Mouse (Mus musculus): ENCODE measurements around the gene Pnpla2. TPM values are rescaled to one million over a fixed set of nuclear protein-coding genes. Genes with fewer than 3 reads are reported as not detected.
A peak's percentile ranks its signal among the peaks of the same experiment; 100 is the strongest.

The Pnpla2 gene
- polyA plus RNA-seq, 1 experiment from 2014 or later, result 17.7 TPM

DNA sequence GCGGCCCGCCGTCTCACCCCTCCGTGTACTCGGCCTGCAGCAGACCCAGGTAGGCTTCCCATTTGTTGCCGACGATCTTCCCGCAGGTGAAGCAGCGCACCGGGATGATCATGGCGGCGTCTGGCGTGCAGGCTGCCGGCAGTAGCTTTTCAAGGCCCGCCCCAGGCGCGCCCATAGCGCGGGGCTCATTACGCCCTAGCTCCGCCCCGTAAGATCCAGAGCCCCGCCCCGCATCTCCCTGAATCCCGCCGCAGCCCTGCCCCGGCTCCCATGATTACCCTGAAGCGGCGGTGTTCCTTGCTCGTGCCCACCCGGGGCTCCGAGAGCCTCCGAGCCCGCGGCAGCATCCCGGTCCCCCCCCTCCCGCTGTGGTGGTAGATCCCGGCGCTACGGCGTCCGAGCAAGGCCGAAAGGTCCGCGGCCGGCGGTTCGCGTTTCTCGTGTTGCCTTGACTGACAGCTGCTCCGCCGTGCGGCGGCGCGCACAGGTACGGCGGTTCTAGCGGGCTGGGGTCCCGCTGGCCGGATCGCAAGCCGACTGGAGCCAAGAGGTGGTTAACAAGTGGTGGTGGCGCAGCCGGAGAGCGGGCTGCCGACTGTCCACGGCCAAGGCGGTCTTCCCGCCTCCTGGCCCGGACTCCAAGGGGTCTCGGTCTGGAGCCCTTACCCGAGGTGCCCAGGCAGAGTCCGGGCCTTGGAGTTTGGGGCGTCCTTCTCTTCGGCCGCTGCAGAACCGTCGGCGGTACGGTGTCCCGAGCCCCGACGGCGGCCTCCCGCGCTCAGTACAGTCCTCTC lies 20.2 kb downstream of the Pnpla2 start, which contains the start of the genes Polr2l and Tspan4:
TSS of gene Polr2l (minus strand) at position 122 of the 794 bp plus-strand sequence.
TSS of gene Tspan4 (plus strand) at position 230 of the 794 bp plus-strand sequence.
- peak within 1 kb of the TSS; percentile 78 for H3K4me3 ChIP-seq
- ATAC-seq (replicated peaks), result peak; percentile 88

DNA sequence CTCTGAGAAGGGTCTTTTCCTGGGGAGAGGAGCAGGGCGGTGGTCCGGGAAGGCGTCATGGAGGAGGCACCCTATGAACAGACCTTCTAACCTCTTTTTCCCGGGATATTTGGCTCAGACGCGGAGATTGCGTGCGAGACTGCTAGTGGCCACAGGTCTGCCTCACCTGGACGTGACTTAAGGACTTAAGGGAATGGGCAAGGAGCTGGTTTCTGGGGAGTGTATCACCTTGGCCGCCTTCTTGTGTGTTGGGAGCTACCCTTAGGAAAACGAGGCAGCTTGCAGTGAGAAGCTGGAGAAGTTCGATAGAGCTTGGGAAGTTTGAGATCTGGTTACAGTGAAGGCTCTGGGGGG lies 20.8 kb downstream of the Pnpla2 start:
- peak overlapping the region; percentile 78 for H3K4me3 ChIP-seq
- peaks cover 11% of the 10 kb centered on the region for H3K36me3 ChIP-seq (replicated peaks)
- peaks cover 12% of the 10 kb centered on the region for H3K27me3 ChIP-seq (replicated peaks)
- peak overlapping the region; percentile 76; the same call in 1 of the 2 replicates for H3K9ac ChIP-seq
- H3K4me2 ChIP-seq, result peak overlapping the region; percentile 81
- WGBS, result 1% methylated on average over 12 of the region's 12 CpGs
- peak overlapping the region; percentile 57; the same call in 1 of the 2 replicates for H3K27ac ChIP-seq
- H3K9me3 ChIP-seq, result no peaks in the 10 kb centered on the region
- H3K4me1 ChIP-seq, result peaks cover 26% of the 10 kb centered on the region
- no peak for ATAC-seq (replicated peaks)

More for the DNA sequence above, 20.2 kb downstream of the Pnpla2 start, which contains the start of the genes Polr2l and Tspan4:
- H3K9me3 ChIP-seq, result no peaks in the 10 kb centered on the region
- peak within 1 kb of the TSS; percentile 81 for H3K4me2 ChIP-seq
- H3K4me1 ChIP-seq, result peaks cover 22% of the 10 kb centered on the region
- under 1% methylated on average over 84 of the region's 87 CpGs for WGBS
- peaks cover 12% of the 10 kb centered on the region for H3K27me3 ChIP-seq (replicated peaks)
- peak within 1 kb of the TSS; percentile 87 for H3K27ac ChIP-seq
- H3K9ac ChIP-seq, result peak within 1 kb of the TSS; percentile 76
- peaks cover 14% of the 10 kb centered on the region for H3K36me3 ChIP-seq (replicated peaks)

DNA sequence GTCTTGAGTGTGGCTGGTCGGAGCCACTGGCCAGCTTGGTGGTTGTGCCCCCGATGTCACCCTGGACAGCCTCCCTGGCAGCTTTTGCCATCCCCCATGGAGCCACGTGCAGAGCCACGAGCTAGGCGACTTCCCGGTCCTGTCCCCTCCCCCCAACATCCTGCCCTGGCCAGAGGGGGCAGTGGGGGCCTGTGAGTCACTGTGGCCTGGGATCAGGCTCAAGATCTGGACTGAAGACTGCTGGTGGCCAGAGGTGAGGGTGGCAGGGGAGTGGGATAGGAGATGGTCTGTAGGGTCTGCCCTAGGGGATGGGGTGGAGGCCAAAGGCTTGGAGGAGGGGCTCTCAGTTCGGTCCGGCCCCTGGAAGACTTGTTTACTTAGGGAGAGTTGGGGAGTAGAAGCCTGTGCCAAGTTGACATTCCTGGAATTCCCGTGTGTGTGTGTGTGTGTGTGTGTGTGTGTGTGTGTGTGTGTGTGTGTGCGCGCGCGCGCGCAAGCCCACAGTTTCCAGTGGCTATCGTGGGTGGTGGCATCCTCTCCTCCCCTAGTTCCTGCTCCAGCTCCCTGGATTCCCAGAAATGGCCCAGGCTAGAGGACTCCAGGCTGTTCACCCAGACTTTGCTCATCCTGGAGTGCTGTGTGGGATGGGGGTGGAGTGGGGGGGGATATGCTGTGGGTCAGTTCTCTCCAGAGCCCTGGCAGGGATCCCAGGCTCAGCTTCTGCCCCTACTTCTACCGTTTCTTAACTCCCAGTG lies 21.4 kb downstream of the Pnpla2 start:
- Histone ChIP-seq H3K27ac (peak overlapping the region; percentile 57; the same call in 1 of the 2 replicates), H3K4me2 (peak overlapping the region; percentile 81), H3K27me3 (replicated peaks) (peaks cover 12% of the 10 kb centered on the region), H3K4me3 (peak overlapping the region; percentile 78), H3K4me1 (peaks cover 32% of the 10 kb centered on the region), H3K9ac (no peak overlapping the region), H3K9me3 (no peaks in the 10 kb centered on the region), H3K36me3 (replicated peaks) (peaks cover 6% of the 10 kb centered on the region)
- 7% methylated on average over 17 of the region's 17 CpGs for WGBS
- no peak for ATAC-seq (replicated peaks)

DNA sequence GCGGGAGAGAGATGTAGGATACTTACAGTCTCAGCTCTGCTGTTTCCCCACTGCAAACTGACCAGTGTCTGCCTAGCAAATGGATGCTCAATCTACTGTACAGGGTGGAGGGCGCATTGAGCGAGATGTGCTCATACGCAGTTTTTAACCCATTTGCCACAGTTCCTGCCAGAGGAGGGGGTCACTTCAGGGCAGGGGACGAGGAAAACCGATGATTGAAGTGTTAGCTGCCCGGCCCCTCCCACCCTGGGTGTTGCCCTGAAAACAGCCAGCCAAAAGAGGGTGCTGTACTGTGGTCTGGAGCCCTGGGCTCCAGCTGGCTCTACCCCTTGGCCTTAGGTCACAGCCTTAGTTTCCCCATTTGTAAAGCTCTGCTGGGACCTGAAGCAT lies 22.0 kb downstream of the Pnpla2 start:
- ATAC-seq (replicated peaks), result no peak
- Histone ChIP-seq H3K4me1 (peaks cover 36% of the 10 kb centered on the region), H3K4me2 (peak overlapping the region; percentile 81; the same call in 1 of the 2 replicates), H3K36me3 (replicated peaks) (peaks cover 4% of the 10 kb centered on the region; the same call in 1 of the 2 replicates), H3K27me3 (replicated peaks) (peaks cover 12% of the 10 kb centered on the region), H3K4me3 (0 out of 2 replicates have a peak overlapping the region, but pooled peaks have one; percentile 78), H3K27ac (0 out of 2 replicates have a peak overlapping the region, but pooled peaks have one; percentile 57), H3K9ac (no peak overlapping the region), H3K9me3 (no peaks in the 10 kb centered on the region)
- WGBS, result 30% methylated on average over 7 of the region's 7 CpGs

DNA sequence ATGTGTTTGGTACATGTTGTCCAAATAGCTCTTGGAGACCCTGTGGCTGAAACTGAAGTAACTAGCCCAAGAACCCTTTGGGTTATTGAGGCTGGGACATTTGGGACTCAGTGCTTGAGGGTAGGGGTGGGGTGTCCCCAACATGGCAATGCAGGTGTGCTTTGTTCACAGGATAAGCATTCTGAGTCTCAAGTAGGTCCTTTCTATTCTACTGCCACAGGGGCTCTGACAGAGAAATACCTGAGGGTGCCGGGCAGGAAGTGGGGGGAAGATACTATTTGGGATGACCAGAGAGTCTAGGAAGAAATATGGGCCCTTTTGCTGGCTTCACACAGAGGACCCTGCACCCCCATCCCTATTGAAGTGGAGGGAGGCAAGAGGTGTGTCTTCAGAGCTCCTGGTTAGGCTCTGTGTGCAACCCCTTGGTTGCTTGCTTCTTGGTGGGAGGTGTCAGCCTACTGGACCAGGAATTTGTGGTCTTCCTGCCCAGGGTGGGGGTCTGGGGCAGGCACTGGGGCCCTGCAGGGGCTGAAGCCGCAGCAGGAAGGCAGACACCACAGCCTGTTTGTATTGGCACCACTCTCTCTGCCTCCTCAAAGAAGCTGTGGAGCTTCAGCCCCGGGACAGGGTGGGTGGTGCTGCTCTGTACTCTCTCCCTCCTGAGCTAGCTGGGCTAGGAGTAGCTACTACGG lies 22.7 kb downstream of the Pnpla2 start:
- H3K4me3 ChIP-seq, result no peak overlapping the region
- H3K36me3 ChIP-seq (replicated peaks), result peaks cover 2% of the 10 kb centered on the region; the same call in 1 of the 2 replicates
- no peaks in the 10 kb centered on the region for H3K9me3 ChIP-seq
- no peak overlapping the region for H3K27ac ChIP-seq
- H3K9ac ChIP-seq, result no peak overlapping the region
- no peak for ATAC-seq (replicated peaks)
- no peak overlapping the region for H3K4me2 ChIP-seq
- peaks cover 42% of the 10 kb centered on the region for H3K4me1 ChIP-seq
- H3K27me3 ChIP-seq (replicated peaks), result peaks cover 12% of the 10 kb centered on the region
- WGBS, result 79% methylated on average over 4 of the region's 4 CpGs

DNA sequence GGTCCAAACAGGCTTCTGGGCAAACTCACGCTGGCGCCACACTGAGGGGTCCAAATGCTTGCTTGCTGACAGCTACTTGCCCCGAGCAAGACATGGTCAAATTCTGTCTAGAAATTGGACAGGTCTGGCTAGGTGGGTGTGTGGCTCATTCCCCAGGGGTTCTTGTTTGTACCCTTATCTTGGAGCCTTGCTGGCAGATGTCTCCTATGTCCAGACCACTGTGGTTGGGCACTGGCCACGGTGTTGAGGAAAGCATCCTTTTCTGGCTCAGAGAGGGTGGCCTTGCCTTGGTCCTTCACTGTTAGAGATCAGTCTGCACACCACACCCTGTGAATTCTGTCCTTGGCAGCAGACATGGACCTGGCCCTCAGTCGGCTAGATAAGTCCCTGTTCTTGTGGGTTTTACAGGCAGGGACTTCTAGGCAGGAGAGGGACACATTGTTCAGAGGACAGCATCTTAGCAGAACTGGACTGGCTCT lies 23.3 kb downstream of the Pnpla2 start:
- Histone ChIP-seq H3K4me2 (no peak overlapping the region), H3K36me3 (replicated peaks) (no peaks in the 10 kb centered on the region), H3K27me3 (replicated peaks) (peaks cover 12% of the 10 kb centered on the region), H3K27ac (no peak overlapping the region), H3K9ac (no peak overlapping the region), H3K4me3 (no peak overlapping the region), H3K9me3 (no peaks in the 10 kb centered on the region), H3K4me1 (peaks cover 47% of the 10 kb centered on the region)
- no peak for ATAC-seq (replicated peaks)
- WGBS, result 69% methylated on average over 5 of the region's 5 CpGs

DNA sequence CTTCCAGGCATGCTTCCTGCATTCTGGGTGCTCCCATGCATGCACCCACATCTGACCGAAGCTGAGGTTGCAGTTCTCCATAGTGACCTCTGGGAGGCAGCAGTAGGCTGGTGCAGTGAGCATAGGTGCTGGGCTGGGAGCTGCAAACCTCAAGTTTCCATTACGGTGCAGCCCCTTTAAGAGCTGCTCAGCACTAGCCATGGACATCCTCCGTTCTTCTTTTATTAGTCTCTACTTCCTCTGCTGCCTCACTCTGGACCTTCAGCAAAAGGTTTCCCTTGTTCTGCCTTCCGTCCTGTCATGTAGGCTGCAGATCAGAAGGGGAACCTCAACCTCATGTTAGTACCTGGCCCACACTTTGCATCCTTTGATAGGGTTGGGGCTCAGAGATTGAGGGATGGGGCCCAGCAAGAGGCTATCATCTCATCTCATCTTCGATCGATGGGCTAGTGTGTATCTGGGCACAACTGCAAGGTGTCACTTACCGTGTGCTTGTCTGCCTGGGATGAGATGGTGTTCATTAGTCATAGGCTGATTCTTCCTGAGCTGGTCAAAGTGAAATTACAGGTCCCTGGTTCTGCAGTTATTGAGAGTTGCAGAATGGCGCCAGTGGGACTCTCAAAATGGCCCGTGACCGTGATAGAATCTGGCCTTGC lies 26.0 kb downstream of the Pnpla2 start:
- WGBS, result 8% methylated on average over 10 of the region's 10 CpGs
- ATAC-seq (replicated peaks), result peak; percentile 43; the same call in 1 of the 2 replicates
- Histone ChIP-seq H3K9me3 (no peaks in the 10 kb centered on the region), H3K9ac (no peak overlapping the region), H3K27me3 (replicated peaks) (peaks cover 12% of the 10 kb centered on the region), H3K27ac (peak overlapping the region; percentile 74; the same call in 1 of the 2 replicates), H3K4me2 (peak overlapping the region; percentile 89), H3K4me3 (peak overlapping the region; percentile 70), H3K36me3 (replicated peaks) (no peaks in the 10 kb centered on the region), H3K4me1 (peaks cover 45% of the 10 kb centered on the region)

DNA sequence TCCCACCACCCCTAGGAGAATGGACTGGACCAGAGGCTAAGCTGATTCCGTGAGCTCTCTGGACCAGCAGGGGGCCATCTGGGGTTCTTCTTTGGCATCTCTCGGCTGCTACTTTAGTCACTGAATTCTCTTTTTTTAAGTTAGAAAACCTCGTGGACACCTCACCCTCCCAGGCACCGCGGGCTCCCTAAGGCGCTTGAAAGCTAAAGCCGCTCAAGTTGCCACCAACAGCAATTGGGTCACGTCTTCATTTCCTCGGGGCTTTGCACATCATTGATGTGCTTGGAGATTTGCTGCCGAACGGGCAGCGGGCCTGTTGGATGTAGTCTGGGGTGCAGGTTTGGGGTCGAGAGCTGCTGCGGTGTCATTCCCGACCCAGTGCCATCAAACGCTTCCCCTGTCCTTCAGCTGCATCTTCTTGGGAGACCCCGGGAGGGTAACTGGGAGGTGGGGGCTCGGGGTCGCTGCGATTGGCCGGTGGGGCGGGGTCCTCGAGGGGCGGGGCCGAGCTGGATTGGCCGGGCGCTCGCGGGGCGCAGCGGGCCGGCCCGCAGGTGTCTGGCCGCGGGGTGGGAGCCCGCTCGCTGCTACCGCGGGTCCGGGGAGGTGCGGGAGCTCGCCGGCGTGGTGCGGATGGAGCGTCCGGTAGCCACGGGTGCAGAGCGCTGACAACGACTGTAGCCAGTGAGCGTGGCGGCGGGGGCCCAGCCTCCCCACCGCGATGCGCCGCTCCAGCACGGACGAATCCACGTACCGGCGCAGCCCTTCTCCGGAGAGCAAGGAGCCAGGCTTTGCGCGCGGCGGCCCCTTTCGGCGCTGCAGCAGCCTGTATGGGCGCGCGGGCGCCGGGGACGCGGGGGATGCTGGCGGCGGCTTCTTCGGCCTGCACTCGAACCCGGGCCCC lies 26.8 kb downstream of the Pnpla2 start:
- H3K27me3 ChIP-seq (replicated peaks), result peaks cover 11% of the 10 kb centered on the region
- WGBS, result under 1% methylated on average over 74 of the region's 81 CpGs
- H3K9me3 ChIP-seq, result no peaks in the 10 kb centered on the region
- peak; percentile 62 for ATAC-seq (replicated peaks)
- H3K4me1 ChIP-seq, result peaks cover 41% of the 10 kb centered on the region
- H3K9ac ChIP-seq, result peak overlapping the region; percentile 68
- no peaks in the 10 kb centered on the region for H3K36me3 ChIP-seq (replicated peaks)
- H3K27ac ChIP-seq, result peak overlapping the region; percentile 74
- H3K4me3 ChIP-seq, result peak overlapping the region; percentile 70
- H3K4me2 ChIP-seq, result peak overlapping the region; percentile 89

DNA sequence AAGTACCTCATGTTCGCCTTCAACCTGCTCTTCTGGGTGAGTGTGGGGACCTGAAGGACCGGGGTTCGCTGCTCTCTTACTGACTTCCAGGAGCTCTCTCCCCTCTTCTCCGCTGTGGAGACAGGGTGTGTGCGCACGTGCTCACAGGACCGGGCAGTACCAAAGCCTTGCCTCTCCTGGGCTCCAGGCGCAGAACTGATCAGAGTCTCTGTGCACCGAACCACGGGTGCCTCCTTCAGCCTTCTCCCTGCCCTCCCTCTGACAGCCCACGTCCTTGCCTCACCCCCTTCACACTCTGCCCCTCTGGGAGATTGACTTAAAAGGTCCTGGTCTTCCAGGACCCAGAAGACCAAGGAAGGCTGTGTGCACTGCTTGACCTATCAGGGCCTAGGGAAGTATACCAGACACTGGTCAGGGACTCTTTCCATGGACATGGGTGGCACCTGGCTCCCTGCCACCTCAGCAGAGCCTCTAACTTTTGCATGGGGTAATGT lies 27.6 kb downstream of the Pnpla2 start:
- H3K4me1 ChIP-seq, result peaks cover 41% of the 10 kb centered on the region
- H3K9me3 ChIP-seq, result no peaks in the 10 kb centered on the region
- H3K4me3 ChIP-seq, result peak overlapping the region; percentile 70
- no peaks in the 10 kb centered on the region for H3K36me3 ChIP-seq (replicated peaks)
- H3K27me3 ChIP-seq (replicated peaks), result peaks cover 4% of the 10 kb centered on the region; the same call in 1 of the 2 replicates
- H3K9ac ChIP-seq, result peak overlapping the region; percentile 68
- ATAC-seq (replicated peaks), result peak; percentile 23
- peak overlapping the region; percentile 74 for H3K27ac ChIP-seq
- 7% methylated on average over 11 of the region's 11 CpGs for WGBS
- H3K4me2 ChIP-seq, result peak overlapping the region; percentile 89

DNA sequence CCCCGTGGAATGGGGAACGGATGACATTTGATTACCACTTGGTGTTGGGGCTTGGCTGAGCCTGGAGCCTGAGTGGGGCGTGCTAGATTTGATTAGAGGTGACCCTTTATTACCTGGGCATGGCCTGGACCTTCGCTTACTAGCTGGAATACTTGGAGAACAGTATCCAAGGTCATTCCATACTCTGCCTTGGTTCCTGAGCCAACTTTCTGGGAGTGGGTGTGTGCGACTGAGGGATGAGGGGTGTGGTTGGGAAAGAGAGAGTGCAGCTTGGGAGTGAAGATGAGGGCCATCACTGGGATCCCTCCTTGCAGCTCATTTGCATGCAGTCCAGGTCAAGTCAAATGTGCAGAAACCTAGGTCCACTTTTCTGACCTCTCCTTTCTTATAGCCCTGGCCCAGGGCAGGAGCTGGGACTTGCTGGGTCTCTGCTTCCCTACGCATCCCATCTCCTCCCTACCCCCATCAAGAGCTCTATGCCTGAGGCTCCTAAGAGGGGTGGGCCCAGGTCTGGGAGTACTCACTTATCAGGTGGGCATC lies 28.2 kb downstream of the Pnpla2 start:
- ATAC-seq (replicated peaks), result no peak
- peak overlapping the region; percentile 89 for H3K4me2 ChIP-seq
- H3K9ac ChIP-seq, result no peak overlapping the region
- WGBS, result 79% methylated on average over 6 of the region's 6 CpGs
- H3K36me3 ChIP-seq (replicated peaks), result no peaks in the 10 kb centered on the region
- no peaks in the 10 kb centered on the region for H3K9me3 ChIP-seq
- no peaks in the 10 kb centered on the region; the same call in 1 of the 2 replicates for H3K27me3 ChIP-seq (replicated peaks)
- H3K4me3 ChIP-seq, result peak overlapping the region; percentile 70
- H3K4me1 ChIP-seq, result peaks cover 41% of the 10 kb centered on the region
- no peak overlapping the region for H3K27ac ChIP-seq
